In genomic region chr11:49244595-49244930, GRCm38 (mm10) we compare ENCODE assay signal across 1 mouse cellular context.
A peak's percentile ranks its signal among the peaks of the same experiment; 100 is the strongest.
TF ChIP-seq lines count a peak whose summit lies in the region.

No protein-coding gene starts in this region.

TF ChIP-seq in MEL, 35 proteins besides CTCF, POLR2A, EP300 and RAD21:
- TF ChIP-seq GATA1 (IDR thresholded peaks at IDR 0.05; ENCODE audit: low read depth, low read length) (no peak), MYC (IDR thresholded peaks at IDR 0.05; ENCODE audit: low read depth, low read length) (peak; percentile 9; the same call in 1 of the 2 replicates)
